Mouse (Mus musculus) embryonic facial prominence, embryonic 14.5 days (tissue): ENCODE results near the gene 1600012H06Rik. TPM values are rescaled to one million over a fixed set of nuclear protein-coding genes. Genes with fewer than 3 reads are reported as not detected.

ENCODE experiments used
- ATAC-seq: fragments of 200-750 bp; cut with Nextera tagmentation; 2 replicates; pipeline ENCODE4 v1.8.0; 2017; ENCODE audit warnings: low read depth, moderate number of reproducible peaks, moderate TSS enrichment
- DNase-seq: peaks from one replicate; pipeline ENCODE4 v3.0.0-alpha.2; 2015; ENCODE audit warnings: low spot score
- H3K27ac ChIP-seq: fragments of 300-500 bp; sonication (generic); replicated peaks from 2 replicates; pipeline ENCODE4 v1.5.1; 2014; ENCODE audit warnings: low read depth, mild to moderate bottlenecking, low read length, moderate library complexity
- H3K27me3 ChIP-seq: fragments of 300-500 bp; sonication (generic); replicated peaks from 2 replicates; pipeline ENCODE4 v1.6.1; 2014; ENCODE audit warnings: low read length; ENCODE audit not compliant: control insufficient read depth, insufficient read depth
- H3K36me3 ChIP-seq: fragments of 300-500 bp; sonication (generic); 2 replicates; pipeline ENCODE4 v1.6.1; 2014; ENCODE audit warnings: low read length, mixed read lengths; ENCODE audit not compliant: control insufficient read depth, insufficient read depth
- H3K4me1 ChIP-seq: fragments of 300-500 bp; sonication (generic); 2 replicates; pipeline ENCODE4 v1.6.1; 2014; ENCODE audit warnings: antibody characterized with exemption, low read length; ENCODE audit not compliant: control insufficient read depth, insufficient read depth
- H3K4me2 ChIP-seq: fragments of 300-500 bp; sonication (generic); 2 replicates; pipeline ENCODE4 v1.6.1; 2014; ENCODE audit warnings: low read depth, mild to moderate bottlenecking, low read length, moderate library complexity, mixed read lengths
- H3K4me3 ChIP-seq: fragments of 300-500 bp; sonication (generic); 2 replicates; pipeline ENCODE4 v1.5.1; 2014; ENCODE audit warnings: low read depth, mild to moderate bottlenecking, low read length
- H3K9ac ChIP-seq: fragments of 300-500 bp; sonication (generic); 2 replicates; pipeline ENCODE4 v1.6.1; 2014; ENCODE audit warnings: low read depth, mild to moderate bottlenecking, low read length, moderate library complexity, mixed read lengths
- H3K9me3 ChIP-seq: fragments of 300-500 bp; sonication (generic); 2 replicates; pipeline ENCODE4 v1.6.1; 2016; ENCODE audit warnings: low read length; ENCODE audit not compliant: control insufficient read depth
- WGBS: fragments of 180-500 bp; shearing (Covaris S2); extraction: QIAGEN DNeasy Blood & Tissue Kit; methylation state at CpG from one replicate; pipeline ENCODE4 v1.1.7; 2014; 5-methylcytosine and 5-hydroxymethylcytosine counted together
- polyA plus RNA-seq: library from polyadenylated mRNA; unstranded; fragments of >200 nt; fragmentation: Nextera tagmentation; extraction: Ambion mirVana; gene quantifications from 2 replicates; pipeline ENCODE4 v1.2.1, GENCODE M21; 2014

Gene 1600012H06Rik
- polyA plus RNA-seq, 1 experiment from 2014 or later = 45.9 TPM

DNA sequence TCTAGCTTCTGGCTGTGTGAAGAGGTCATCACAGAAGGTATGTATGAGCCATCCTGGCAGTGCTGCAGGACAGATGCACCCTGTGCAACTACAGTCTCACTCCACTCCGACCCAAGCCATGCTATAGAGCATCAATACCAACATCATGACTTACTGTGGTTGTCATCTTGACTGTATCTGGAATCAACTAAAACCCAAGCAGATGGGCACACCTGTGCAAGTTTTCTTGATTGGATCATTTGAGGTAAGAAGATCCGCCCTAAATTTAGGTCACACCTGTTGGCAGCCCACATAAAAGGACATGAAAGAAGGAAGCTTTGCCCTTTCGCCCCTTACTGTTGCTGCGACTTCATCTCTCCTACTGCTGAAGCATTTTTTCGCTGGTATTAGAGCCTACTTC is 33.7 kb upstream of the 1600012H06Rik start:
- Histone ChIP-seq H3K4me3 (no peak overlapping the region), H3K4me2 (no peak overlapping the region), H3K9me3 (no peaks in the 10 kb centered on the region), H3K9ac (no peak overlapping the region), H3K27me3 (no peaks in the 10 kb centered on the region), H3K36me3 (no peaks in the 10 kb centered on the region), H3K27ac (no peak overlapping the region), H3K4me1 (no peaks in the 10 kb centered on the region)
- DNase-seq (no peak), ATAC-seq (no peak)
- WGBS = 85% methylated on average over 5 of the region's 5 CpGs

DNA sequence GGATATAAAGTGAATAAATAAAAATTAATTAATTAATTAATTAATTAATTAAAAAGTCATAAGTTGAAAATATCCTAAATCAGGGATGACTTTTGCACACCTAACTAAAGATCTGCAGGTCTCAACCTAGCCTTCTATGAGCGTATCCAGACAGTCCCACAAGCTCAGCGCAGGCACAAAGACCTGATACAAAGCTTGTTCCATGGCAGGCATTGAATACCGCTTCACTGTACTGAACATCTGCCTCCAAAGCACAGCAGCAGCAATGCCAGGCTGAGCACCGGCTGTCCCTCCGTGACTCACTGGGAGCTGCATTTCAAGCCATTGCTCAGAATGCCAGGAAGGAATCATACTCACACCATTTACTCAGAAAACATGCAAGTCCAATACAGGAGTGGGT is 32.2 kb upstream of the 1600012H06Rik start:
- Histone ChIP-seq H3K9ac (no peak overlapping the region), H3K4me1 (no peaks in the 10 kb centered on the region), H3K4me3 (no peak overlapping the region), H3K4me2 (no peak overlapping the region), H3K27me3 (no peaks in the 10 kb centered on the region), H3K9me3 (no peaks in the 10 kb centered on the region), H3K27ac (no peak overlapping the region), H3K36me3 (no peaks in the 10 kb centered on the region)
- DNase-seq = no peak
- 93% methylated on average over 5 of the region's 5 CpGs for WGBS
- ATAC-seq = no peak

DNA sequence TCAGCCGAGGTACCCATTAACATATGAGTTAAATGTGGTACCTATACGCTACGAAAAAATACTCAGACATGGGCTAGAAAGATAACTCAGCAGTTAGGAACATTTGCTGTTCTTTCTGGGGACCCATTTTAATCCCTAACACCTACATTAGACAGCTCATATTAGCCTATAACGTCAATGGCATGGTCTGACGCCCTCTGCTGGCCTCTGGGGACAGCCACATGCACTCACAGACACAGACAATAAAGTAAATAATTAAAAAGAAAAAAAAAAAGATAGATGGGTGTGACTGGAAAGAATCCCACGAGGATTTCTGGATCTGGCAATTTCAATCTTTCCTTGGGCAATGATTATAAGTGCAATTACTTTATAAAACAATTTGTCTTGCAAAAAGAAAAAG is 30.6 kb upstream of the 1600012H06Rik start:
- Histone ChIP-seq H3K27ac (no peak overlapping the region), H3K4me1 (no peaks in the 10 kb centered on the region), H3K27me3 (no peaks in the 10 kb centered on the region), H3K4me2 (no peak overlapping the region), H3K4me3 (no peak overlapping the region), H3K9ac (no peak overlapping the region), H3K36me3 (no peaks in the 10 kb centered on the region), H3K9me3 (no peaks in the 10 kb centered on the region)
- WGBS = 49% methylated on average over 6 of the region's 6 CpGs
- no peak for ATAC-seq
- no peak for DNase-seq

DNA sequence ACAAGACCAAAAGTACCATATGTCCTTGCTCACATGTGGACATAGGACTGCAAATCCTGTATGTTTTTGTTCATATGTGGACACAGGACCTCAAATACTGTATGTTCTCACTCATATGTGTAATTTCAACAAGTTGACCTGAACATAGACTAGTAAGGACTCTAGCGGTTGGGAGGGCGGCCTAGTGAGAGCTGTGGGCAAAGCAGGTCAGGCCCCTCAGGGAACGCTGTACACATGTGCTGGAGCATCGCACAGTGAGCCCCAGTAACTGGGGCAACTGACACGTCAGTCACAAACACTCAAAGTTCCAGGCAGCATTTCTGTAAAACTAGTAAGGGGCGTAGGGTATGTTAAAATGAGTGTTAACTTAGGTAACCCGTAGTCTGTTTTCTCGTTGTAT is 30.0 kb upstream of the 1600012H06Rik start:
- H3K9me3 ChIP-seq = no peaks in the 10 kb centered on the region
- H3K4me1 ChIP-seq = no peaks in the 10 kb centered on the region
- no peak for ATAC-seq
- H3K4me2 ChIP-seq = no peak overlapping the region
- no peaks in the 10 kb centered on the region for H3K27me3 ChIP-seq
- DNase-seq = no peak
- no peak overlapping the region for H3K9ac ChIP-seq
- WGBS = 82% methylated on average over 8 of the region's 8 CpGs
- H3K27ac ChIP-seq = no peak overlapping the region
- no peaks in the 10 kb centered on the region for H3K36me3 ChIP-seq
- no peak overlapping the region for H3K4me3 ChIP-seq

DNA sequence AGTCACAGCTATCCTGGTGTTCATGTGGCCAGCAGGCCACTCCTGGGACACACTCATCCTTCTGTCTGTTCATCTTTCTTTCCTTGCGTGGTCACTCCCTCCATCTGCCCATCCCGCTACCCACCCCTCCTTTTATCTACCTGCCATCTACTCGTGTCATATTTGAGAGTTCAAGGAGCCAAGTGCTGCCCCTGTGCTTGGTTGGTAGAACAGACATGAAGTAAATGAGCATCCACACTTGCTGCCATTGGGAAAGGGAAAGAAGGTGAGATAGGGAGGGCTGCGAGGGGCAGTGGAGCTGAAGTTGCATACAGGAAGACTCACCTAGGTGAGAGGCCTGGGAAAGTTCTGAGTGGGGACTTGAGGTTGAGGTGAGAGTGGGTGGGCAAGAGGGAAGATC is 28.6 kb upstream of the 1600012H06Rik start:
- DNase-seq (no peak), ATAC-seq (no peak)
- H3K27me3 ChIP-seq = no peaks in the 10 kb centered on the region
- H3K4me1 ChIP-seq = no peaks in the 10 kb centered on the region
- H3K27ac ChIP-seq = no peak overlapping the region
- no peaks in the 10 kb centered on the region for H3K36me3 ChIP-seq
- 92% methylated on average over 4 of the region's 4 CpGs for whole genome bisulfite sequencing
- no peak overlapping the region for H3K9ac ChIP-seq
- H3K4me3 ChIP-seq = no peak overlapping the region
- H3K4me2 ChIP-seq = no peak overlapping the region
- H3K9me3 ChIP-seq = no peaks in the 10 kb centered on the region

DNA sequence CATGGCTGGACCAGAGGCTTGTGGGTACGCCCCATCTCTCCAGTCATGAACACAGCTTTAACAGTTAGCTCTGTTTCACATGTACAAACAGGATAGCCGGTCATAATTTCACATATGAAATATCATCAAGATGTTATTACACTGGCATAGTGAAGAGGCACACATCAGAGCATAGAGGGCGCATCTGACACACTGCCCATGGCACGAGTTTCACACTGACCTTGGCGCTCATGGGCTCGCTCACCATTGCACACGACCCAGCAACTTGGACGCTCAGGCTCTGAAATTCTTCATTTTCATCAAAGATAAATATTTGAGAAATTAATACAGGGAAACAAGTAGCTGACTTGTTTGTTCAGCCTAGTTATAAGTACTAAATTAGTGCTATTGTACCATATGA is 25.1 kb upstream of the 1600012H06Rik start:
- no peaks in the 10 kb centered on the region for H3K4me1 ChIP-seq
- no peak overlapping the region for H3K4me2 ChIP-seq
- no peaks in the 10 kb centered on the region for H3K36me3 ChIP-seq
- H3K9me3 ChIP-seq = no peaks in the 10 kb centered on the region
- no peak overlapping the region for H3K4me3 ChIP-seq
- H3K9ac ChIP-seq = no peak overlapping the region
- ATAC-seq (no peak), DNase-seq (no peak)
- H3K27me3 ChIP-seq = no peaks in the 10 kb centered on the region
- no peak overlapping the region for H3K27ac ChIP-seq
- 83% methylated on average over 8 of the region's 8 CpGs for WGBS

DNA sequence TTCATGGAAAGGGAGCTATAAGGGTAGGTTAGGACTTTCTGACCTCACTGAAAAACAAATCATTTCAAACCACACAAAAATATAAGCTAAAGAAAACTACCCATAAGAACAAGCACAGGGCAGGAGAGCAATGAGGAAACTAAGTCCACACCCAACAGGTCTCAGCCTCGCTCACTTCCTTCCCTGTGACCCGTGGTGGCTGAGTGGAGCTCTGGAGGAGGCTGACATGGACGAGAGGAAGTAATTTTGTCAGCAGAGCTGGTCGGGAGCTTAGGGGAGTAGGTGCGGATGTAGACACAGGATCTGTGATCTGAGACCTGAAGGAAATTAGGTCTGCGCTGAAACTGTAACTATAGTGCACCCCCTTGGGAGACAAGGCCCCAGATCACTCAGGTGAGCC is 21.4 kb upstream of the 1600012H06Rik start:
- Histone ChIP-seq H3K36me3 (no peaks in the 10 kb centered on the region), H3K4me3 (no peak overlapping the region), H3K4me2 (no peak overlapping the region), H3K27me3 (no peaks in the 10 kb centered on the region), H3K4me1 (no peaks in the 10 kb centered on the region), H3K9ac (no peak overlapping the region), H3K9me3 (no peaks in the 10 kb centered on the region), H3K27ac (no peak overlapping the region)
- no peak for DNase-seq
- WGBS = 54% methylated on average over 6 of the region's 6 CpGs
- ATAC-seq = no peak

DNA sequence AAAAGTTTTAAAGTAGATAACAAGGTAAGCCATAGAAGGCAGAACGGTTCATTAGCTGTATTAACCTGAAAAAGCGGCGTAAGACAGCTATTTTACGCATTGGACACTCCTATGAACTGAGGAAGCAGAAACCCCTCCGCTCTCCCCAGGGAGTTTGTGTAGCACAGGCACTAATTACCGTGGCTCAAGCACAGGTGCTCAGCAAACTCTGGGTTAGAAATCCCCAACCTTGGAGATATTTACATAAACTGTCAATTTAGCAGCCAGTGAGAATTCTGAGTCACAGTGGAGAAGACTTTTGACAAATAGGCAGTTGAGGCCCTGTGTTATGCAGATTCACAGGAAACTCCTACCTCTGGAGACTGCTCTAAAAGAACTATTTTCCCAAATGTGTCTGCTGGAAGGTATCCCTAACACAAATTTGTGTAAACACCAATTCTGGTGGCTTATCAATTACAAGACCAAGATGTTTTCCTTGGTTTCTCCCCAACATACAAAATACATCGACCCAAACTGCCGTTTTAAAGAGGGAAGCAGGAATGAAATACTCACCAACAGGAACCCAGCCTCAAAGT is 15.3 kb upstream of the 1600012H06Rik start:
- Histone ChIP-seq H3K4me3 (no peak overlapping the region), H3K36me3 (no peaks in the 10 kb centered on the region), H3K27me3 (no peaks in the 10 kb centered on the region), H3K4me2 (no peak overlapping the region), H3K4me1 (no peaks in the 10 kb centered on the region), H3K9ac (no peak overlapping the region), H3K9me3 (0 out of 2 replicates have a peak, but pooled peaks cover 3% of the 10 kb centered on the region), H3K27ac (no peak overlapping the region)
- 74% methylated on average over 8 of the region's 8 CpGs for WGBS
- ATAC-seq = no peak
- peak; percentile 13 for DNase-seq

DNA sequence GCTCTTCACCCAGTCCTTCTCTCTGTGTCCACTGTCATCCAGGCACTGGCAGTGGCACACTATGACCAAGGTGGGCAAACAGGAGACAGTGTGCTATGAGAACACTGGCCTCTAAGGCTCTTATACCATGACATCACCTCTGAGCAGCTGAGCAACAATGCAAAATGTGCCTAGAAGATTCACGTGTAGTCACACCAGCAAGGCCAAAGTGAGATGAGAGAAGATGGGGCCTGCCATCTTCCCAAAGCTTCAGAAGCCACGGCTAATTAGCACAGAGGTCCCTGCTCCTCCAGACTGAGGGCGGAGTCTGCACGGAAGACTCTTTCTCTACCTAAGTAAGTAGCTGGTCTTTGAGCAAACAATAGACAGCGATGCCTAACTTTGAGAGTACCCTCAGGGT is 14.4 kb upstream of the 1600012H06Rik start:
- H3K9me3 ChIP-seq = 0 out of 2 replicates have a peak, but pooled peaks cover 3% of the 10 kb centered on the region
- no peak for DNase-seq
- no peaks in the 10 kb centered on the region for H3K4me1 ChIP-seq
- no peak overlapping the region for H3K9ac ChIP-seq
- H3K36me3 ChIP-seq = no peaks in the 10 kb centered on the region
- ATAC-seq = no peak
- no peak overlapping the region for H3K27ac ChIP-seq
- no peaks in the 10 kb centered on the region for H3K27me3 ChIP-seq
- H3K4me3 ChIP-seq = no peak overlapping the region
- no peak overlapping the region for H3K4me2 ChIP-seq
- 60% methylated on average over 5 of the region's 5 CpGs for WGBS
